ENCODE assay signal across 8 mouse cellular contexts in genomic region chr17:56475584-56476401, GRCm38 (mm10). TPM values are rescaled to one million over a fixed set of nuclear protein-coding genes. Genes with fewer than 3 reads are reported as not detected.
DNase-seq lines count a peak whose midpoint lies in the region; ATAC-seq and TF ChIP-seq lines count a peak whose summit lies in the region.

No protein-coding gene starts in this region.

- peak; percentile 20 for ATAC-seq in heart, embryonic 15.5 days (replicated peaks; ENCODE audit: insufficient number of reproducible peaks, insufficient read depth, low FRiP score, low read depth)

- peak overlapping the region; percentile 61 for H3ac ChIP-seq in myocyte (ENCODE audit: control insufficient read depth, insufficient read length)

- 2% methylated on average over 65 of the region's 66 CpGs for WGBS in heart, embryonic 15.5 days
- under 1% methylated on average over 66 of the region's 66 CpGs for WGBS in limb, embryonic 10.5 days

- H3K27me3 ChIP-seq in E14TG2a.4 (ENCODE audit: insufficient read depth, low read length): peaks cover 80% of the 10 kb centered on the region
- peaks cover 55% of the 10 kb centered on the region for H3K27me3 ChIP-seq in heart, embryonic 15.5 days
- H3K27me3 ChIP-seq in limb, embryonic 10.5 days (ENCODE audit: low read depth, poor library complexity, severe bottlenecking): peaks cover 67% of the 10 kb centered on the region
- no peaks in the 10 kb centered on the region for H3K27me3 ChIP-seq in myocyte (ENCODE audit: control insufficient read depth, insufficient read depth, insufficient read length)

- H3K36me3 ChIP-seq in E14TG2a.4 (ENCODE audit: insufficient read depth, low read length) (0 out of 2 replicates have a peak, but pooled peaks cover 3% of the 10 kb centered on the region), myocyte (ENCODE audit: control insufficient read depth, insufficient read depth) (no peaks in the 10 kb centered on the region)
- H3K36me3 ChIP-seq in heart, embryonic 15.5 days: no peaks in the 10 kb centered on the region
- H3K36me3 ChIP-seq in limb, embryonic 10.5 days: 0 out of 2 replicates have a peak, but pooled peaks cover 2% of the 10 kb centered on the region

- H3K4me2 ChIP-seq in heart, embryonic 15.5 days: peak overlapping the region; percentile 99
- peak overlapping the region; percentile 81 for H3K4me2 ChIP-seq in myocyte (ENCODE audit: low read depth)

- H3K27ac ChIP-seq in heart, embryonic 15.5 days: peak overlapping the region; percentile 64
- H3K27ac ChIP-seq in limb, embryonic 10.5 days: peak overlapping the region; percentile 92

- H3K9ac ChIP-seq in heart, embryonic 15.5 days: peak overlapping the region; percentile 86

- no peak for TF ChIP-seq CTCF in E14TG2a.4 (conservative IDR thresholded peaks at IDR 0.05; ENCODE audit: low read length)

- peak; percentile 70 for TF ChIP-seq POLR2A in myocyte (IDR thresholded peaks at IDR 0.05; ENCODE audit: insufficient read length, low read depth)

- peak; percentile 80 to 88 for DNase-seq in adrenal gland, adult (ENCODE audit: inconsistent age in 2 of 2, low spot score in 1 of 2)
- DNase-seq in adrenal gland, postnatal 4 days (ENCODE audit: low spot score in 2 of 2): no peak
- peak; percentile 86 for DNase-seq in cerebellum, adult 9-11 months
- DNase-seq in limb, embryonic 10.5 days (ENCODE audit: low spot score): peak; percentile 53
- DNase-seq in thymus, postnatal 36 days: peak; percentile 60 to 73

- H3K79me2 ChIP-seq in myocyte (ENCODE audit: control insufficient read depth, insufficient read depth): peaks cover 41% of the 10 kb centered on the region

- H3K4me1 ChIP-seq in E14TG2a.4 (replicated peaks; ENCODE audit: low read depth, low read length): peaks cover 91% of the 10 kb centered on the region
- peaks cover 57% of the 10 kb centered on the region for H3K4me1 ChIP-seq in heart, embryonic 15.5 days (replicated peaks)
- H3K4me1 ChIP-seq in limb, embryonic 10.5 days: peaks cover 56% of the 10 kb centered on the region

- peak overlapping the region; percentile 86 for H3K4me3 ChIP-seq in E14TG2a.4 (replicated peaks; ENCODE audit: low read length)
- peak overlapping the region; percentile 86 for H3K4me3 ChIP-seq in heart, embryonic 15.5 days
- H3K4me3 ChIP-seq in limb, embryonic 10.5 days: peak overlapping the region; percentile 69
- H3K4me3 ChIP-seq in myocyte: peak overlapping the region; percentile 89

- no peaks in the 10 kb centered on the region for H3K9me3 ChIP-seq in E14TG2a.4 (ENCODE audit: low read length)
- 0 out of 2 replicates have a peak, but pooled peaks cover 5% of the 10 kb centered on the region for H3K9me3 ChIP-seq in heart, embryonic 15.5 days (replicated peaks)
- no peaks in the 10 kb centered on the region for H3K9me3 ChIP-seq in limb, embryonic 10.5 days (replicated peaks)

TF ChIP-seq in myocyte, 11 proteins besides CTCF, POLR2A, EP300 and RAD21:
- TF ChIP-seq TCF12 (IDR thresholded peaks at IDR 0.05; ENCODE audit: insufficient read depth, poor library complexity, severe bottlenecking) (no peak), MYOG (IDR thresholded peaks at IDR 0.05; ENCODE audit: control insufficient read depth in 1 of 3, insufficient read depth in 1 of 3, insufficient read length in 2 of 3, low read depth in 2 of 3) (no peak), MYOD1 (IDR thresholded peaks at IDR 0.05; ENCODE audit: control insufficient read depth in 1 of 3, insufficient read length in 2 of 3, low read depth in 2 of 3) (no peak), TCF3 (IDR thresholded peaks at IDR 0.05; ENCODE audit: insufficient read length, low read depth) (no peak)

RNA-seq across cellular contexts. Expression of gene Ptprs, which starts 0.5 kb away (rescaled TPM):
- total RNA-seq in adrenal gland, postnatal 4 days (2021): 100 to 1,000 TPM; 176 to 208 TPM
- 37.6 and 62.0 TPM in 2 replicates for polyA plus RNA-seq in heart, embryonic 15.5 days (2015; fragmentation: Nextera tagmentation; extraction: Ambion mirVana)
- polyA plus RNA-seq in limb, embryonic 10.5 days (2016; fragmentation: Nextera tagmentation; extraction: Ambion mirVana): 69.5 and 83.2 TPM in 2 replicates
- 116 TPM for polyA plus RNA-seq in myocyte (2012; fragmentation: generic; extraction: Trizol)

RNA-seq across cellular contexts. Expression of gene Znrf4, which starts 36.4 kb away (rescaled TPM):
- not detected for total RNA-seq in adrenal gland, postnatal 4 days (2021)
- polyA plus RNA-seq in heart, embryonic 15.5 days (2015; fragmentation: Nextera tagmentation; extraction: Ambion mirVana): not detected in 2 replicates
- not detected in 2 replicates for polyA plus RNA-seq in limb, embryonic 10.5 days (2016; fragmentation: Nextera tagmentation; extraction: Ambion mirVana)
- not detected for polyA plus RNA-seq in myocyte (2012; fragmentation: generic; extraction: Trizol)

Comparison
In these comparisons a context has a peak if more than half of its experiments do, and no peak if none do; other contexts are left out.
1. DNase-seq: peak in adrenal gland, adult (2 of 2), cerebellum, adult 9-11 months (single experiment), limb, embryonic 10.5 days (single experiment) and thymus, postnatal 36 days (2 of 2); none in adrenal gland, postnatal 4 days (0 of 2).
2. Peak in every context shown above with its lines, with median percentiles within 50 percentile points of each other: H3K4me3 ChIP-seq.